Mouse (Mus musculus) liver, embryonic 14.5 days (tissue): Measurements from ENCODE around the gene Gm49325. TPM values are rescaled to one million over a fixed set of nuclear protein-coding genes. Genes with fewer than 3 reads are reported as not detected.

Experiments
- ATAC-seq: fragments of 200-750 bp; cut with Nextera tagmentation; 2 replicates; pipeline ENCODE4 v1.8.0; 2017; ENCODE audit warnings: moderate number of reproducible peaks, mild to moderate bottlenecking, moderate library complexity; ENCODE audit not compliant: insufficient read depth
- DNase-seq, 3 experiments: peaks; one replicate each; pipeline ENCODE4 v3.0.0-alpha.2; 2012 to 2013; ENCODE audit warnings: low read depth in 3 of 3, low spot score in 3 of 3
- H3K27ac ChIP-seq: fragments of 300-500 bp; sonication (generic); 2 replicates; pipeline ENCODE4 v1.5.1; 2014; ENCODE audit warnings: moderate library complexity, mild to moderate bottlenecking, control low read depth, inconsistent platforms
- H3K27me3 ChIP-seq: fragments of 300-500 bp; sonication (generic); 2 replicates; pipeline ENCODE4 v1.6.1; 2014; ENCODE audit warnings: mild to moderate bottlenecking, low read length, moderate library complexity; ENCODE audit not compliant: control insufficient read depth, insufficient read depth
- H3K36me3 ChIP-seq: fragments of 300-500 bp; sonication (generic); replicated peaks from 2 replicates; pipeline ENCODE4 v1.6.1; 2014; ENCODE audit warnings: low read depth; ENCODE audit not compliant: control insufficient read depth, insufficient read depth
- H3K4me1 ChIP-seq, 2 experiments: fragments of 200-500 bp in 1 of 2; fragments of 300-500 bp in 1 of 2; sonication (generic) in 1 of 2; replicated peaks; 2 replicates each; pipeline ENCODE4 v1.6.1; 2012 to 2014; ENCODE audit warnings: antibody characterized with exemption in 1 of 2, inconsistent platforms in 1 of 2, low read length in 1 of 2; ENCODE audit not compliant: control insufficient read depth in 2 of 2, insufficient read depth in 2 of 2
- H3K4me2 ChIP-seq: fragments of 300-500 bp; sonication (generic); 2 replicates; pipeline ENCODE4 v1.6.1; 2014; ENCODE audit warnings: low read depth, mild to moderate bottlenecking, control low read depth, moderate library complexity
- H3K4me3 ChIP-seq, 2 experiments: fragments of 200-500 bp in 1 of 2; fragments of 300-500 bp in 1 of 2; sonication (generic) in 1 of 2; 2 replicates each; pipeline ENCODE4 v1.5.1; 2012 to 2014; ENCODE audit warnings: low read depth in 2 of 2, low read length in 2 of 2, mild to moderate bottlenecking in 2 of 2, control low read depth in 1 of 2, inconsistent platforms in 1 of 2, moderate library complexity in 1 of 2; ENCODE audit not compliant: insufficient read depth in 1 of 2
- H3K9ac ChIP-seq: fragments of 300-500 bp; sonication (generic); replicated peaks from 2 replicates; pipeline ENCODE4 v1.6.1; 2014; ENCODE audit warnings: mild to moderate bottlenecking, control low read depth, moderate library complexity
- H3K9me3 ChIP-seq: fragments of 300-500 bp; sonication (generic); 2 replicates; pipeline ENCODE4 v1.6.1; 2016; ENCODE audit warnings: low read length, mixed read lengths; ENCODE audit not compliant: control insufficient read depth
- CTCF ChIP-seq: IDR thresholded peaks from 2 replicates; pipeline ENCODE4 v1.5.1; 2016; ENCODE audit warnings: antibody characterized with exemption, low read depth, control low read depth
- EP300 ChIP-seq: IDR thresholded peaks from 2 replicates; pipeline ENCODE4 v1.6.1; 2016; ENCODE audit warnings: antibody characterized with exemption, low read depth
- WGBS: fragments of 180-500 bp; shearing (Covaris S2); extraction: QIAGEN DNeasy Blood & Tissue Kit; methylation state at CpG from one replicate; pipeline ENCODE4 v1.1.7; 2014; ENCODE audit not compliant: insufficient replicate concordance; 5-methylcytosine and 5-hydroxymethylcytosine counted together
- polyA plus RNA-seq, 2 experiments: library from polyadenylated mRNA; depleted of rRNA in 1 of 2; stranded (reverse) in 1 of 2; unstranded in 1 of 2; fragments of >200 nt; fragmentation: Nextera tagmentation in 1 of 2; extraction: Ambion mirVana in 1 of 2; gene quantifications; 2 replicates each; pipeline versions ENCODE4 v1.2.1 to v1.2.3; 2012 to 2014

The Gm49325 gene
- polyA plus RNA-seq, 2 experiments = 0.09 TPM; not detected in 1

DNA sequence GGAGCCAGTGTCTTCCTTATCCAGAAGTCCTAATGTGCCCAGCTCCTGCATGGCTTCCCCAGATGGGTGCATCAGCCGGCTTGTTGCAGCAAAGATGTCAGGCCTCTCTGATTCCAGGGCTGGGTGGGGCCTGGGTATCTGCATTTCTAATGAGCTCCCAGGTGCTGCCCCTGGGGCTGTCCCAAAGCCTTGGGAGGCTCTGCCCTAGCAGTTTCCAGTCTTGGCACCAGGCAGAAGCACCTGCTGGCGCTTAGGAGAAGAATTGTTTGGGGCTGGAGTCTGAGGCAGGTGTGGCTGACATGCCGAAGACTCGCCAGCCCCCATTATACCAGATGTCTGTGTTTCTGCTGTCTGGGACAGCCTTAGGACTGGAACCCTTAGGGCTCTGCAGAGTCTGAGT, 64.7 kb downstream of the Gm49325 start:
- Histone ChIP-seq H3K27ac (no peak overlapping the region), H3K36me3 (no peaks in the 10 kb centered on the region), H3K9me3 (no peaks in the 10 kb centered on the region), H3K27me3 (peaks cover 4% of the 10 kb centered on the region), H3K4me1 (peaks cover 13 to 16% of the 10 kb centered on the region in 2 experiments), H3K4me3 (no peak overlapping the region), H3K4me2 (no peak overlapping the region), H3K9ac (no peak overlapping the region)
- 69% methylated on average over 4 of the region's 4 CpGs for WGBS
- no peak for DNase-seq
- no peak for TF ChIP-seq EP300
- TF ChIP-seq CTCF = no peak
- ATAC-seq = no peak

DNA sequence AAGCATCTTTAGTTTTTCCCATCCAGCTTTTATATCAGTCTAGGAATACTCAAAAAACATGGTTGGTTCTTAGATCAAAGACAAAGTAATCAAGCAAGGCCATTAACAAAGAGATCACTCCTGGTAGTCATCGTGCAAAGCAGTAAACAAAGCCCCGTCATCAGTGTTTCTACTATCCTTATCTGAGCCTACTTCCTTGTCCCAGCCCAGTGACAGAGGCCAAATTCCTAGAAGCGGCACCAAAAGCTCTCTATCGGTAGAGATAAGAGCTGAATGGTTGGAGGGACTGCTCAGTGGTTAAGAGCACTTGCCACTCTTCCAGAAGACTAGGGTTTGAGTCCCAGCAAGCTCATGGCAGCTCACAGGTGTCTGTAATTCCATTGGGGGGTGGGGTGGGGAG, 65.5 kb downstream of the Gm49325 start:
- H3K9me3 ChIP-seq = no peaks in the 10 kb centered on the region
- peaks cover 11% of the 10 kb centered on the region for H3K27me3 ChIP-seq
- no peak overlapping the region for H3K9ac ChIP-seq
- DNase-seq = peak; percentile 53 to 60 (median 54)
- TF ChIP-seq EP300 (peak; percentile 86), CTCF (no peak)
- peak overlapping the region; percentile 29; the same call in 1 of the 2 replicates for H3K27ac ChIP-seq
- H3K4me1 ChIP-seq = peaks cover 13 to 16% of the 10 kb centered on the region in 2 experiments
- no peak overlapping the region for H3K4me3 ChIP-seq
- WGBS = 2% methylated on average over 4 of the region's 4 CpGs
- H3K36me3 ChIP-seq = no peaks in the 10 kb centered on the region
- ATAC-seq = peak; percentile 93
- H3K4me2 ChIP-seq = peak overlapping the region; percentile 28; the same call in 1 of the 2 replicates

- ATAC-seq (no peak), DNase-seq (no peak)
- H3K9me3 ChIP-seq = no peaks in the 10 kb centered on the region
- WGBS = 53% methylated on average over 13 of the region's 13 CpGs
- no peak for TF ChIP-seq CTCF
- no peak for TF ChIP-seq EP300
- H3K9ac ChIP-seq = no peak overlapping the region
- peaks cover 13 to 16% of the 10 kb centered on the region in 2 experiments for H3K4me1 ChIP-seq
- H3K27ac ChIP-seq = no peak overlapping the region
- H3K27me3 ChIP-seq = peaks cover 33% of the 10 kb centered on the region
- no peak overlapping the region for H3K4me2 ChIP-seq
- no peaks in the 10 kb centered on the region for H3K36me3 ChIP-seq
- H3K4me3 ChIP-seq = no peak overlapping the region
These were observed 67.8 kb downstream of the Gm49325 start for GRCm38 (mm10) chr10:77673765-77674164.

- TF ChIP-seq EP300 (no peak), CTCF (no peak)
- no peak overlapping the region for H3K4me2 ChIP-seq
- peaks cover 40% of the 10 kb centered on the region for H3K27me3 ChIP-seq
- no peaks in the 10 kb centered on the region for H3K9me3 ChIP-seq
- no peak for ATAC-seq
- no peaks in the 10 kb centered on the region for H3K36me3 ChIP-seq
- no peak overlapping the region for H3K9ac ChIP-seq
- whole genome bisulfite sequencing = 2% methylated on average over 35 of the region's 35 CpGs
- H3K4me3 ChIP-seq = no peak overlapping the region
- no peak overlapping the region for H3K27ac ChIP-seq
- DNase-seq = no peak
- H3K4me1 ChIP-seq = no peaks in the 10 kb centered on the region
These were observed 71.6 kb downstream of the Gm49325 start for GRCm38 (mm10) chr10:77677562-77677961.

DNA sequence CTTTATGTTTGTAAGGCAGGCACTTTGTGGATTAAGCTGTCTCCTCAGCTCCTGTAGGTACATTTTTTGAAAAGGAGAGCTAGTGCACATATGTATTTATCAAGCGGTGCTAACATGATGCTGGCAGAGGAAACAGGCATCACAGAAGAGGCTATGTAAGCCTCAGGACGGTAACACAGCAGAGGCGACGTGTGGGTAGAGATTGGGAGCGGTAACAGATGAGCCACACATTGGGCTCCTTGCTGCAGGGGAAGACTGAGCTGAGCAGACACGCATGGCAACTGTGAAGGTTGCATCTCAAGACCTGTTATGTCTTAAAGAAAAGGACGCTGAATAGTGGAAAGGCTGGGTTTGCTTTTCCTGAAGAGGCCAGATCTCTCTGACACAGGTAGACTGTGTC, 77.0 kb downstream of the Gm49325 start:
- no peak overlapping the region for H3K27ac ChIP-seq
- no peak overlapping the region for H3K4me2 ChIP-seq
- H3K9ac ChIP-seq = no peak overlapping the region
- TF ChIP-seq EP300 = no peak
- no peak for TF ChIP-seq CTCF
- no peaks in the 10 kb centered on the region for H3K36me3 ChIP-seq
- WGBS = 49% methylated on average over 7 of the region's 7 CpGs
- no peaks in the 10 kb centered on the region for H3K4me1 ChIP-seq
- no peaks in the 10 kb centered on the region for H3K9me3 ChIP-seq
- no peak overlapping the region for H3K4me3 ChIP-seq
- DNase-seq (no peak), ATAC-seq (no peak)
- peaks cover 45% of the 10 kb centered on the region for H3K27me3 ChIP-seq
